Mouse (Mus musculus) adrenal gland, adult (tissue): ENCODE measurements around the gene Mcu.
A peak's percentile ranks its signal among the peaks of the same experiment; 100 is the strongest.

Experiments used
- DNase-seq, 2 experiments: peaks; one replicate each; pipeline ENCODE4 v3.0.0; 2022 to 2023; ENCODE audit warnings: low spot score in 1 of 2; ENCODE audit not compliant: inconsistent age in 2 of 2

The Mcu gene

DNA sequence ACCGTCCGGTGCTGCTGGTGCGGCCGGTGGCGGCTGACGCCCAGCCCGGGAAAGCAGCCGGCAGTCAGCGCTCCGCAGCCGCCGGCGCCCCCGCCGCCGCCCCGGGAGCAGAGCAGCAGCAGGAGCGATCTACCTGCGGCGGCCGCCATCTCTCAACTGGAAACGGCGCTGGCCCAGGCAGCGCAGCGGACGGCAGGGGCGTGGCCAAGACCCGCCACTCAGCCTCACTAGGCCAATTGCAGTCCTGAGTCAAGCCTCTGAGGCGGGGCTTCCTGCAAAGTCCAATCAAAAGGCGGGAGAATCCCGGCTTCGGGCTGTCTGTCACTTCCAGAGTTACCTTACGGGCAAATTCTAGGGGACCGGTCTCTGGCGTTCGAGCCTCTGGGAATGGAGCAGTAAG, at the start of gene Mcu:
Mcu (minus strand) TSS at position 171 of the 400 bp plus-strand sequence.
- DNase-seq: peak; percentile 97 to 99

DNA sequence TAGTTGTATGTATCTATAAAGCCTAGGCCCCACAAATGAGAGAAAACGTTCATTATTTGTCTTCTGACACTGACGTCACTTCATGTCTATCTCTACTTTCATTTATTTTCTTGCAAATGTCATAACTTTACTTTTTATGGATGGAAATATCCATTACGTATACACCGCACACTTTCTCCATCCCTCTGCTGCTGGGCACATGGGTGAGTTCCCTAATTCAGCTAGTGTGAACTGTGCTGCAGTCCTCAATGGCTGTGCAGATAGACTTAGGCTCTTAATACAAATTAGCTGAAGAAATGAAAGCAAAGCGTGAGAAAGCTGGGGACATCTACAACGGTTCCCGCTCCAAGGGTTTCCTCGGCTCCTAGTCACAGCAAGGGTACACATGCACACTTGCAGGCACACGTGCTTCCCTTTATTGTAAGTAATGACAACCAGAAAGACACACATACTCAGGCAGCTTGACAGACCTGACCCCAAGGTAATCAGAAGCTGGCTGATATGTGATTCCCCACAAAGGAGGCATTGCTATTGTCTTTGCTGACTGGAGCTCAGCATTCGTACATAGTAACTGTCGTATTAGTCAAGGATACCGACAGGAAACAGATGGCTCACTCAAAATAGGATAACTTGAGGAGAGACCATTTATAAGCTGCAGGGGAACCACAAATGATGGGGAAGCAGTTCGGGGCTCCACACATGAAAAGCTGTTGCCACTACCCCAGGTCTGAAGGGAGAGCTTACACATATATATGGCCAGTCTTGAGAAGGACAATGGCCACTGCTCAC, 49.2 kb upstream of the Mcu start:
- DNase-seq: no peak

DNA sequence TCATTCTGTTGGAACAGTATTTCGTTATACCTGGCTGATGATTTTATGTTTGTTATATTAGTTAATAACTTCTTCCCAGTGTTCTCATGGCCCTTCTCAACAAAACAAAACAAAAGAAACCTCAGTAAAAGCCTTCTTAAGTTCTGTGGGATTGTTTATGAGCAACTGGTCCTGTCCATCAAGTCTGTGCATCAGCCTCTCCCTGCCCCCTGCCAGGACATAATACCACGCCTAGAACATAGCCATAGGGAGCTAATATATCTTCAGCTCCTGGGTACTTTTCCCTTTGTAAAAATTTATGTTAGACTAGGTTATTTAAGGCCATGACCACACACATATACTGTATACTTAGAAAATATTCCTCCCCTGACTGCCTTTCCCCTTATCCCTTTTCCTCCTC, 48.3 kb upstream of the Mcu start:
- no peak for DNase-seq

DNA sequence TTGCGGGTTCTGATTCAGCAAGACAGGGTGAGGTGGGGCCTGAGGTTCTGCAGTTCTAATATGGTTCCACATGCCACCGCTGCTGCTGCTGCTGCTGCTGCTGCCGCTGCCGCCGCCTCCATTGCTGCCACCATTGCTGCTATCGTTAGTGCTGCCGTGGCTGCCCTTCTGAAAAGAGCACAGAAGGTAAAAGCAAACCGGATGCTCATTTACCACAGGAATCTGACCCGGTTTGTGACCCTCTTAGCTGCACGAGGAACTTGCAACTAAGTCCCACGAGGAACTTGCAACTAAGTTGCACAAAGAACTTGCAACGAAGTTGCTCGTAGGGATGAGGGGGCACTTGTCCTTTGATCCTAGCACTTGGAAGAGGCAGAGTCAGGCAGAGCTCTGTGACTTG, 40.3 kb upstream of the Mcu start:
- no peak for DNase-seq

DNA sequence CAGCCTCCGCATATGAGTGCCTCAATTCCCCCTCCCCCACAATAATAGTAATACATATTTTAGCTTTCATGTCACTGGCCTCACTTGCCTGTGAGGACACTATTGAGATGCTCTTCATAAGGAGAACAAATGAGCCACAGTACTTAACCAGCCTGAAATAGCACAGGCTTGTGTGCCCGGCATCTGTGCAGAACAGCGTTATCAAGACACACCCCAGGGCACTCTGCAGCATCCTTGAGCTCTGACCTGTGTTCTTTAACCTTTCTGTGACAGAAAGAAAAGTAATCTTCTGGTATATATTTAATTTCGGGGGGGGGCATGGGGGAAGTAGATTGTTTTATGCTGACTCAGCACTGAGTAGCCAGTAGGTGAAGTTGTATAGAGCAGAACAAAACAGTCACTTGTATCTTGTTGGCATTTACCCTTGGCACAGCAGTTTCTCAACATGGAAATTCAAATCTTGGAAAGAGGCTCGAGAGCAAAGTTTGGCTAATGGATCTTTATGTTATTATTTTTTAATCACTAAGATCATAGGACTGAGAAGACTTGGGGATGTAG, 30.4 kb upstream of the Mcu start:
- DNase-seq: no peak

DNA sequence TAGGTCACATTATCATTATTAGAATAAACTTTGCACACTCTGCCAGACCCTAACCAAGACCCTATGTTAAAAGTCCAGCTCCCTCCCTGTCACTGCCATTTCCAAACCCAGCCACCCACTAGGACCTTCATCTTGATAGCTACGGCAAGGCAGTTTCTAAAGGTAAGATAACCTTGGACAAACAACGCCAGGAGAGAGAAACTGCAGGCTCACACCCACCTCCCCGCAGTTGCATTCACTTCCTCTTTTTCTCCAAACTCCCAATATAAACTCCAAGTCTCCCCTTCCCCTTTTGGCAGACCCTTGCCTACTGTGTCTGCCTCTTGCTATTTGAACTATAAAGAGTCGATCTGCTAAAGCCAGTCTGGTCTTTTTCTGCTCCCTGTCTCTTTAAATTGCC, 28.7 kb upstream of the Mcu start:
- DNase-seq: no peak

DNA sequence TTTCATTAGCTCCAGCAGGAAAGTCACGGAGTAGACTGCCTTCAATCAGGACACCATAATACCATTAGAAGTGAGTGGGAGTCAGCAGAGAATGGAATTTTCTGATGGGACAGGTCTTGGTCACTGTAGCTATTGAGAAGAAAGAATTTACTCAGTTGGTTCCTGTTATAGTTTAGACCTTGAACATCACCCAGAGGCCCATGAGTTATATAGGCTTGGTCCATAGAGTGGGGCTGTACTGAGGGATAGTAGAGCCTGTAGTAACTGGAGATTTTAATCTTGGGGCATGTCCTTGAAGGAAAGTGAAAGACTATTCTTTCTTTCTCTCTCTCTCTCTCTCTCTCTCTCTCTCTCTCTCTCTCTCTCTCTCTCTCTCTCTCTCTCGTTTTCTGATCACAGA, 28.2 kb upstream of the Mcu start:
- no peak for DNase-seq

DNA sequence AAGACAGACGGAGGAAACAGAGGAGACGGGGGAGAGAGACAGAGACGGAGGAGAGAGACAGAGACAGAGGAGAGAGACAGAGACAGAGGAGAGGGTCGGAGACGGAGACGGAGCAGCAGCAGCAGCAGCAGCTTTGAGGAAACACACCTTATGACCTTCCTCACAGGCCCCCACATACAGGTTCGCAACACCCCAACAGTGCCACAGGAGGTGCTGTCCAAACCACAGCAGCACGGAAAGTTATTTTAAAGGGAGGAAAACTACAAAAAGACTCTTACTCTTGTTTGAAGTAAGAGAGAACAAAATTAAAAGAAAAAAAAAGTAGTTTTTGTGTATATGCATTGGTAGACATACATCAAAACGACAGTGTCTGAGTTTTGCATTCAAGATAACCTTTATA, 27.2 kb upstream of the Mcu start:
- no peak for DNase-seq

DNA sequence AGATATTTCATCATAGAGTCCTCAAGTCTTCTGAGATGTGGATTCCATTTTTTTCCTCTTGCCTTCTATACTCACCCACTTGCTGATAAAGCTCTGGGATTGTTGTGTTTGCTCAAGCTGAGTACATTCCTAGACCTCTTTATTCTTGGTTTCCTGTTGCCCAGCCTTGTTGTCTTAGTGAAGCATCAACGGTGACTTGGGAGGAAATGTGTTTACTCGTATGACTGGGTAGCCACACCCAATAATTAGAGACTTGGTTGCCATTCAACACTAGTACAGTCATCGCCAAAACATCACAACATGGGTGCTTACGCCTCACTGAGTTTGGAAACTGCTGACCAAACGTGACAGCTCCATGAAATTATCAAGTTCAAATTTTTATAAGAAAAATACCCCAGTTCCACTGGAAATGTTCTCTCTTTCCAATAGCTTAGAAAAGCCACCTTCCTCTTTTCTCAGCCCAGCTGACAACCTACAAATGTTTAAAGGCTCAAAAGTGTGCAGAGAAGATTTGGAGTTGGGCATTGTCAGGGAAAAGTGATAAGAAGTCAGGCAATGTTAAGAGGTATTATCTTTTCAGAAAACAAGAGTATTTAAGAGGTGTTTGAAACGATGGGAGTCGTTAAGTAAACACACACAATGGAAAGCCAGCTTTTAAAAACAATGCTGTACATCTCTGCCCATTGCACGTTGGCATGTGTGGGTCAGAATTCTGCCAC, 26.3 kb upstream of the Mcu start:
- DNase-seq: no peak

DNA sequence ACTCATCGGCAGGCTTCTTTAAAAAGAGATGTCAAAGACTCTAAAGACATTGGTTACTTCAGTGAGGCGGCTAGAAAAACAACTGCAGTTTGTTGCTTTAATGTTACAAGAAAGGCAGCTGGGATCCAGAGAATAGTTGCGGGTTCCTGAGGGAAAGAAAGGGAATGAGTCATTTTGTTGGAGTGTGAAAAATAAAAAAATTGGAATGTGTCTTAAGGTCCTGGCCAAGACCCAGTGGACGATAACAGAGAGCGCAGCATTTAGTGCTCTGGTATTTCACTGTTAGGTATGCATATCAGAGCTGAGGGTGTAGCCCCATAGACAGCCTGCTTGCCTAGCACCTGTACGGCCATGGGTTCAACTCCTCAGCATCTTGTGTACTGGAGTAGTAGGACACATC, 22.1 kb upstream of the Mcu start:
- DNase-seq: no peak

DNA sequence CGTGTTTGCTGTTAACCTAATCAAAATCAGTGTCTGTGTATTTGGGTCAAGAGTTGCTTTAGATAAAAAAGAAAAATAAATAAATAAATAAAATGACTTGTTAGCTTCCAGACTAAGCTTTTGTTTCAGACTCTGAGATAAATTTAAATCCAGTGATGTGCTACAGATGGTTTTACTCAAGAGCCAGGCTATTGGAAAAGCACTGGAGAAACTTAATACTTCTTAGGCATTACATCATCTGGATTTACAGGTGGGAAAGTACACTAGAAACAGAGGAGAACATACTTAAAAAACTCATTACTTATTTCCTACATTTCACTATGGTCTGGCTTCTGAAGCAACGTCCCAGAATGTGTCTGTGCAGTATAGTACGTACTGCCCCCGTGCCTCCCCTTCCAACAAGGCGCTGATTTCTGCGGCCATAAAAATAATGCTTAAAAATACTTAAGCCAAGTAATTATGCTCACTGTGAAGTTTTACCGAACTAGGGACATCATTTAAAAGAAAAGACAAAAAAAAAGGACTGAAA, 21.2 kb upstream of the Mcu start:
- DNase-seq: no peak

DNA sequence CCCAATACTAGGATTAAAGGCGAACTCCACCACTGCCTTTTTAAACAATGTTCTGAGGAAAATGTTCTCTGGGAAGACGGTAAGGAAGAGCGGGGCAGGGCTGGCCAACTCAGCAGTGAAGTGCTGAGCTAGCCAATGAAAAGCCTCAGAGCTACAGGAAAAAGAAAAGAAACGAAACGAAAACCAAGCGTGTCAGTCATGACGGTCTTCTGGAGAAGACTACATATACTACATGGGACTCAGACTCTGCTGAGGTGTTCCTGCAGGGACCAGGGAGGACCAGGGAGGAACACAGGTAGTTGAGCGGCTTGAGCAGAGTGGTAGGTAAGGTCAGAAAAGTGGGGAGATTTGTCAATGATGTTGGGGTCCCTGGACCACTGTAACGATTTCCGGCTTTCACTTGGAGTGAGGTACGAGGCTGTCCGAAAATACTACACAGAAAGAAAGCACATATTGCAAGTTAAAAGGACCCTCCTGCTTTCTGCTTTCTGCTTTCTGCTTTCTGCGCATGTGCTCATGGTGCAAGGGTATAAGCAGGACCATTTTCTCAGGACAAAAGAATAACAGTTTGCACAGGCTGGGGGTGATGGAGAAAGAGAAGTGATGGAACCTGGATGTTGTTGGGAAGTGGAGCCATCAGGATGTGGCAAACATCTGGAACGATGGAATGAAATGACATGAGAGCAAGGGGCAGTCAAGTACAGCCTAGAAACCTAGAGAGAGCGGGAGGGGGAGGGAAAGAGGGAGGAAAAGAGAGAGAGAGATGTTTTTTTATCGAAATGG, 20.4 kb upstream of the Mcu start:
- no peak for DNase-seq

DNA sequence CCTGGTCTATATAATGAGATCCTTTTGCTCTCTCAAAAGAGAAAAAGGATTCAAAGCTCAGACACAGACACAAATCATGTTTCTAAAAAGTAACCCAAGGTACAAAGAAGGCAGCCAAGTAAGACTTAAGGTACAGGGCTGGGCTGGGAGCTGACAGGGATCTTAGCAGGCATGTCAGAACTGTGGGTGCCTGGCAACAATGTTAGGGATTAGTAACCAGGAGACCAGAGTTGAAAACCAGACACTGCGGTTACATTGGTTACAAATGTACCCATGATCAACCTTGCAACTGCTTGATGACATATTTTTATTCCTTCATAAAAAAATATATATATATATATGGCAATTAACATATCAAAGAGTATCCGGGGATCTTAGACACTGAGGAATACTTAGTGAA, 19.6 kb upstream of the Mcu start:
- DNase-seq: no peak

DNA sequence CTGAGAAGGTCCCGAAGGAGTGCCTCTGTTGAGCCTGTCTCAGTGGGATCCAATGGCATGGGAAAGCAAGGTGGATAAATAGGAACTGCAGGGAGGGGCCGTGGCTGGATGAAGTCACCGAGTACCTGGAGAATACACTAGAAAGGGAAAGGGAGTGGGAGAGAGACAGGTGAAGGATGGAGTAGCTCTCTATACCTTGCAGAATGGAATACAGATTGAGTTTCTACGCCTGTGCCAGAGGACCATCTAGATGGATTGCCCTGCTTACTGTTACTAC, 13.0 kb upstream of the Mcu start:
- DNase-seq: no peak

DNA sequence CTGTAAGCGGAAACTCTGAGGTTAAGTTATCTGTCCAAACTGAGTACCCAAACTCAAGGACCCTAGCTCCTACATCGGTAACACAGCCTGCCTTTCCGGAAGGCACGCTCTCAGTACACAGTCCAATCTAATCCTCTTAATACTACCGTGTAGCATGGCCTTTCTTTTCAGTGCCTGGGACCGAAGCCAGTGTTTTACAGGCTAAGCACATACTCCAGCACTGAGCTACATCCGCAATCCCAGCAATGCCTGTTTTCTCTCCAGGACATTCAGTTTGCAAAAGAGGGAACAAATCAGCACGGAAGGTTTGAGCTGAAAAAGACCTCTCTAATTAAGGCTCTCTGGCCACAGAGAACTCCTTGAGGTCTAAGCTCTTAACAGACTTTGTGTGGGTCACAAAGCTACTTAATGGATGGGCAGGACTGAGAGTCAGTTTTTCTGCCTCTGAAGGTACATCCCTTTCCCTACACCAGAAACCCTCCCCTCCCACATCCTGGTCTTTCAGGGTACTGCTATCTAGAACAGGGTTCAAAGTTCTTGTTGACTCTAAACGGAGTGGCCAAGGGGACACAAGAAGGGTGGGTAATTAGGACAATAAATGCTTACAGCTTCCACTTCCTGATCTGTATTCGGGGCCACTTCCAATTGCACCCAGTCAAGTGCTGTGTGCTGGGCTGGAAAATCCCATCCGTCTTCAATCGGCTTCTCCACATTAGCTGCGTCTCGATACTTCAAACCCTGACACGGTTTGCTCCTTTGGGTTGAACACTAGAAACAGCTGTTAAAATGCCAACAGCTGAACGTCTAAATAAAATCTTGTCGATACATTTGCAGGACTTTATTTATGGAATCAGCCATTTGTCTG, 12.4 kb upstream of the Mcu start:
- DNase-seq: no peak

DNA sequence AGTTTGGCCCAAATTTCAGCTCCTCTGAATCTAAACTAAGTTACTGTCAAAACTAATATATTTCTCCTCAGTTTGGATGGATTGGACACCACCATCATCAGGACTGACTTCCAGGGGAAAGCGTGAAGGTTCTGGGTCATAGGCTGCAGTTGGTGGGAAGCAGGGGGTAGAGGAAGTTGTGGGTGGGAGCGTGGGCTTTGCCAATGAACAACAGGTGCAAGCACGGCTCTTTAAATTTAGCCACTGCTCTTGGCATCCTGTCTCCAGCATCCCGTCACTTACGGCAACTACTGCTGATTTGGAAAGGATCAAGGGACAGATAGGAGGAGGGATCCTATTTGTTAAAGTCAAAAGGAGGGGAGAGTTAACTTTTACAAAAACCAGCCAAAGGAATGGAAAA, 7.0 kb upstream of the Mcu start:
- DNase-seq: no peak

DNA sequence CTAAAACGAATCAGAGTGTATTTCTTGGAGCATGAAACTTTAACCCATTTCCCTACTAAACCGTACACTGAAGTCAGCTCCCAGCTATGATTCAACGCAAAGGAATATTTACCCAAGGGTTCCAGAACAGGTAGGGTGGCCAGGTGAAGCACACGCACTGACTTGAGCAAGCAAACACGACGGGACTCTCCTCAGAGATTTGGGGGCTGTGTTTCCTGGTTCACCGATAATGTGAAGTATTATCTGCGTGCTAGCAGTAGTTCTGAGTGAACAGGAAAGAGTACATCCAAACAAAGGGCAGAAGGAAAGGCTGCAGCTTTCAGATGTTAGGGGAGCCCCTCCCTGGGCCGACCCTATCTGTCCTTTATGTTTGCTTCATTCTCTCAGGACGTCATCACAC, 4.9 kb upstream of the Mcu start:
- no peak for DNase-seq

DNA sequence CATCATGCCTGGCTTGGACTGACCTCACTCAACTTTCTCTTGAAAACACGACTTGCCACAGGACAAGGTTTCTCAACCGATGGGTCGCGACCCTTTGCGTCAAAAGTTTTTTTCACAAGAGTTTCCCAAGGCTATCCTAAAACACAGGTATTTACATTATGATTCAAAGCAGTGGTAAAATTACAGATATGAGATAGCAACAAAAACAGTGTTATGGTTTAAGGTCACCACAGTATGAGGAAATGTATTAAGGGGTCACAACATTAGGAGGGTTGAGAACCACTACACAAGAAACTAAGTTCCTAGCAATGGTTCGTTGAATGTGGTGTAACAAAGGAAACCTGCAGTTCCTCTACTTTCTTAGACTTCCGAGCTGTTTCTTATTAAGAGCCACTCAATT, 1.3 kb upstream of the Mcu start:
- no peak for DNase-seq

DNA sequence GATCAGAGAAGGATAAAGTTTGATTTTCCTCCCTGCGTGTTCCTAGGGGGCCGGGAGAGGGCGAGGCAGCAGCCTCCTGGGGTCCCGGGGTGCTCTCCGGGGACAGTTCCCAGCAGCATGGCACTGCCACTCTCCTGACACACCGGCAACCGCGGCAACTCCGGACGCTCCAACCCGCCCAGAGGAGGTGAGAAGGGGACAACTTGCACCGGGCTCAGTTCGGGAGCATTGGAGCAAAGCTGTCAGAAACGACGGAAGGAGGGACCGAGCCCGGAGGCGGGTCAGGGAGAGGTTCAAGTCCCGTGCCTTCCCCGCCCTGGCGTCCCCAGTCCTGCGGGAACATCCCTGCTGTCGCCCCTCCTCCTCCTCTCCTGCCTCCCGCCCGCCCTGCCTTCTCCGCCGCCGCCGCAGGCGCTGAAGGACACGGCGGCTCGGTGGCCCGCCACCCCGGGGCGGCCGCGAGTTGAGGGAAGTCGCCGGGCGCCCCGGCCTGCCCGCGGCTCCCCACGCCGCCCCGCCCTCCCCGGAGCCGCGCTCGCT, 441 bp downstream of the Mcu start, which contains the start of gene Gm10322:
Gm10322 (plus strand) TSS at position 83 of the 540 bp plus-strand sequence.
- DNase-seq: peak in 1 of 2 experiments; percentile 83

DNA sequence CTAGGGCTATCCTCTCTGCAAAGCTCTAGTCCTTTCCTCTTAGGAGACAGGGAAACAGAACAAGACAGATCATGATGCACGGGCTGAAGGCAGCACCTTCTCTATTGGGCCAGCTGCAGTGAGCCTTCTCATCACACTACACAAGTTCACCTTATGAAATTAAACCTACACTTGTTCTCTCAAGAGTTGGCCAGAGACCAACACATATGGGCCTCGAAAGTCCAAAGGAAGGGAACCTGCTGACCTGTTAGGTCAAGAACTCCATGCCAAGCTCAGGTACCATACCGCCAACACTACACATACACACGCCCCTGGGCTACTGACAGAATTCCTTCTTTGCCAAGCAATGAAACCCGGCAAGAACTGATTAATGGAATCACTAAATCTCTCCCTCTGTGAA, 1.1 kb downstream of the Mcu start:
- DNase-seq: no peak
